Mouse (Mus musculus) urinary bladder, adult 2 months (tissue): ENCODE data around the gene Ppp1r26. TPM values are rescaled to one million over a fixed set of nuclear protein-coding genes. Genes with fewer than 3 reads are reported as not detected.
A peak's percentile ranks its signal among the peaks of the same experiment; 100 is the strongest.

Experiments used
- DNase-seq: peaks from one replicate; pipeline ENCODE4 v3.0.0; 2022; ENCODE audit warnings: low spot score
- polyA plus RNA-seq: library from polyadenylated mRNA; depleted of rRNA; stranded (reverse); fragments of >200 nt; gene quantifications from 2 replicates; pipeline ENCODE4 v1.2.3, GENCODE M21; 2012; rRNA removed

Gene Ppp1r26
- polyA plus RNA-seq: 4.5 and 5.2 TPM in 2 replicates

DNA sequence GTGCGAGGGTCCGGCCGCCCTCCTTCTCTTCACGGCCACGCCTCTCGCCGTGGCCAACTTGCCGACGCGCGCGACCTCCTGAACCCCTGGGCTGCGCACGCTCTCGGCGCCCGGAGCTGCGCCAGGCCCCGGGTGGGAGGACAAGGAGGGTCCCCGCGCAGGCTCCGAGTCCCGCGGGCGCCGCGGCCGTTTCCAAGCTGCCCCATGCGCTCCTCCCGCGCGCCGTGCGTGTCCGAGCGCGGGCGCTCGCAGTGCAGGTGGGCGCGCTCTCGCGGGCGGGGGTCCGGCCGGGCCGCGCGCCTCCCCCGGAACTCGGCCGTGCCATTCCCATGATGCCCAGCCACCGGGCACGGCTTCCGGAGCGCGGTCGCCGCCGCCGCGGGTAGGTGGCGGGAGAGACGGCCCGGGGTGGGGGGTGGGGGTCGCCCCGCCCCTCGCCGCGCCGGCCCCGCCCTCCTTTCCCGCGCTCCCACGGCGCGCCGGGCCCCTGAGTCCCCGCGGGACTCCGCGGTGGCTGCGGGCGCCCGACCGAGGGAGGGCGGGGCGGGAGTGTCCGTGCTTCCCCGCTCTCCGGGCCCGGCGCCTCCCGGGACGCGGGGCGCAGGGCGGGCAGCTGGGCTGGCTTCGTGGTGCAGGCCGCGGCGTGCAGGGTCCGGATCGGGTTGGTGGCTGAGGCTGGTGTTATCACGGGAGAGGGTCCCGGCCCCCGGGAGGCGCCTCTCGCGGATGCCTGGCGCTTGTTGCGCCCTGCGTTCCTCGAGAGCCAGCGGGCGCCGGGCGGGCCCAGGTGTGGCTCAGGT lies at the start of gene Ppp1r26:
Ppp1r26 (plus strand) TSS at position 286 of the 800 bp plus-strand sequence.
- DNase-seq: peak; percentile 45

- DNase-seq: no peak
These were observed 49.7 kb upstream of the Ppp1r26 start for GRCm38 (mm10) chr2:28396928-28397327.

GRCm38 (mm10) chr2:28397417-28398119 lies 49.0 kb upstream of the Ppp1r26 start:
- DNase-seq: no peak

DNA sequence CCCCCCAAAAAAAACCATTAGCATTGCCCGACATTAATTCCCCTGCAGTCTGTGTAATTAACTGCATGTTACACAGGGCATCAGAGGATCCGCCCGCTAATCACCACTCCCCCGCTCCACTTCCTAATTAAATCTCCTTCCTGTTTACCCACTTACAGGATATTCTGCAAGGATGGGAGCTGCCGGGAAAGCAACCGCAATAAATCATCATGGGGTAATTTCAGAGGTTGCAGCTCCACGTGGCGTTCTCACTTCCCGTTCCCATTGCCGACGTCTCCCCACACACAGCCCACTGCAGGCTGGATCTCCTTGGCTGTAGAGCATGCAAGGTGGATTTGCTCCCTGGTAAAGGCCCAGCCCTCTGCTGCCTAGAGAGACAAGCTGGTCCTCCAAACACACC lies 45.0 kb upstream of the Ppp1r26 start:
- DNase-seq: no peak

DNA sequence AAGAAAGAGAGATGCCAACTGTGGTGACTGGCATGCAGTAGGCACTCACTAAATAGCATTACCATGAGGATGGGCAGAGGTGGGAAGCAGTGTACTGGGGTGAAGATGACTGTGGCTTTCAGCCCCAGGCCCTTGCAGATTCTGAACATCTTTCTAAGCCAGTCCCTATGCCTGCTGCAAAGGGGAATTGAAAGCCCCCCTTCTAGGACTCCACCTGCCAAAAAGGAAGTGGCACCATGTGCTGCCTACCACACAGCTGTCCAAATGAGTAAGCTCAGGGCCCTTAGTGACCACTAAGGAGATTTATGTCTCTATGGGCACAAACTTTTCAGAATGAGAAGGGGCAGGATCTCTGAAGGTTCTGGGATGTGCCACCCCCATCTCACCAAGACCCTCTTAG lies 44.5 kb upstream of the Ppp1r26 start:
- DNase-seq: no peak

- DNase-seq: no peak
These were observed 38.8 kb upstream of the Ppp1r26 start for GRCm38 (mm10) chr2:28407796-28408195.

- DNase-seq: no peak
These were observed 37.5 kb upstream of the Ppp1r26 start for GRCm38 (mm10) chr2:28409144-28409543.

- DNase-seq: no peak
These were observed 37.0 kb upstream of the Ppp1r26 start for GRCm38 (mm10) chr2:28409566-28409965.

- DNase-seq: no peak
These were observed 33.7 kb upstream of the Ppp1r26 start for GRCm38 (mm10) chr2:28412936-28413335.

DNA sequence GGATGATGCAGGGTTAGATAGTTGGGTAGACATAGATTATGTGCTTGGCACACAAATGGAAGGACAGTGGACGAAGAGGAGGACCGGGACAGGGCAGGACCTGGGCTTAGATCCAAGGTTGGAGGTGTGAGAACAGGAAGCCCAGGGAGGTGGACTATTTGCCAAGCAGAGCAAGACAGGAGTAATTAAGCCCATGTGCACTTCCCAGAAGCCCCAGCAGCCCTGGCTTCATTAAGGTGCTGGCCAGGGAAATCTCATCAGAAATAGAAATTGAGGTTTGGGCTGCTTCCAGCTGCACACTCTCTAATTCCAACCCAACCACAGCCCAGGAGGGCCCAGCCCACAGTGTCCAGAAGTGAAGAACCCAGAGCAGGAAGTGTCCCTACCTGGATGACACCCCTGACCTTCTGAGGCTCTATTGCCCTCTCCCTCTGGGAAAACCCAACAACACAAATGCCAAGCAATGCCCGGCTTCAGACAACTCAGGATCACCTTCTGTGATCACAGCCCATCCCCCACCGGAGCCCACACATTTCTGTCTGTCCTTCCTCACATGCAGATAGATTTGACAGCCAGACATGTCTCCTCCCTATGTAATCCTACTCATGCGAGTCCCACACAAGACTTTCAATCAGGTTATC lies 32.4 kb upstream of the Ppp1r26 start:
- DNase-seq: no peak

DNA sequence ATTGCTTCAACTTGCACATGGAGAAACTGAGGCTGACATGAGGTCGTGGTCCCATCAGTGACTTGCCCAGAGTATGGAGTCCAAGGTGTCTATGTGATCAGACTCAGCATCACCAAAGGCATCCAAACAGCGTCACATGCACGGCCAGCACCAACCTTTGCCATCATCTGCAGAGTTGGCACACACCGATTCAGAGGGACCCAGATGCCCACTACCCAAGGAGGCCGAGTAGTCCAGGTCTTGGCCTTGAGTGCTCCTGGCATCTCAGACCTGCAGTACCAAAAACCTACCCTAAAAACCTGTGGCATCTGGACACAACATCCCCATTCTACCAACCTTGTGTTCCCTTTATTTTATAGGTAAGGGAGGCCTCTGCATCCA lies 31.9 kb upstream of the Ppp1r26 start:
- DNase-seq: no peak

- DNase-seq: no peak
These were observed 31.1 kb upstream of the Ppp1r26 start for GRCm38 (mm10) chr2:28415387-28416024.

- no peak for DNase-seq
These were observed 30.1 kb upstream of the Ppp1r26 start for GRCm38 (mm10) chr2:28416511-28416910.

GRCm38 (mm10) chr2:28418034-28418433 lies 28.6 kb upstream of the Ppp1r26 start:
- DNase-seq: peak; percentile 81

DNA sequence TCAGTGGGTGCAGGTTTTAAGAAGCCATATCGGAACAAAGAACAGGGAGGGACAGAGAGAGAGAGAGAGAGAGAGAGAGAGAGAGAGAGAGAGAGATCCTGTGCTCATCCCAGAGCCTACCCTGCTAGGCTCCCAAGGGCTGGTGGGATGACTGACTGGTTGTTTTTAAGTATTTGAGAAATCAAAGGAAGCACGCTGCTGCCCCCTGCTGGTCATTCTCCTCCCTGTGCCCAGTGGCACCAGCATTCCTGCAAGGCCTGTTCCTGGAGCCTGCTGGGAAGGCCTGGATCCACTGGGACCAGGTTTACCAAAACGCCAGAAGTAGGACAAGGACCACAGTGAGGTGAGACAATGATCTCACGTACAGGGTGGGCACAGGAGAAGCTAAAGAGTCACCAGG lies 26.7 kb upstream of the Ppp1r26 start:
- DNase-seq: peak; percentile 66

- no peak for DNase-seq
These were observed 23.4 kb upstream of the Ppp1r26 start for GRCm38 (mm10) chr2:28423167-28423566.

GRCm38 (mm10) chr2:28427226-28427625 lies 19.4 kb upstream of the Ppp1r26 start:
- no peak for DNase-seq

GRCm38 (mm10) chr2:28430846-28431245 lies 15.8 kb upstream of the Ppp1r26 start:
- no peak for DNase-seq

- no peak for DNase-seq
These were observed 13.8 kb upstream of the Ppp1r26 start for GRCm38 (mm10) chr2:28432811-28433210.

- no peak for DNase-seq
These were observed 13.1 kb upstream of the Ppp1r26 start for GRCm38 (mm10) chr2:28433512-28433911.

GRCm38 (mm10) chr2:28435401-28435800 lies 11.2 kb upstream of the Ppp1r26 start:
- DNase-seq: no peak

- DNase-seq: no peak
These were observed 5.8 kb upstream of the Ppp1r26 start for GRCm38 (mm10) chr2:28440842-28441241.
